Mouse (Mus musculus) left cerebral cortex, adult 9 months (tissue): ENCODE measurements around the gene Katnbl1.

Source experiments
- DNase-seq, 2 experiments: peaks; one replicate each; pipeline ENCODE4 v3.0.0; 2022; ENCODE audit warnings: low spot score in 2 of 2

Katnbl1 gene

DNA sequence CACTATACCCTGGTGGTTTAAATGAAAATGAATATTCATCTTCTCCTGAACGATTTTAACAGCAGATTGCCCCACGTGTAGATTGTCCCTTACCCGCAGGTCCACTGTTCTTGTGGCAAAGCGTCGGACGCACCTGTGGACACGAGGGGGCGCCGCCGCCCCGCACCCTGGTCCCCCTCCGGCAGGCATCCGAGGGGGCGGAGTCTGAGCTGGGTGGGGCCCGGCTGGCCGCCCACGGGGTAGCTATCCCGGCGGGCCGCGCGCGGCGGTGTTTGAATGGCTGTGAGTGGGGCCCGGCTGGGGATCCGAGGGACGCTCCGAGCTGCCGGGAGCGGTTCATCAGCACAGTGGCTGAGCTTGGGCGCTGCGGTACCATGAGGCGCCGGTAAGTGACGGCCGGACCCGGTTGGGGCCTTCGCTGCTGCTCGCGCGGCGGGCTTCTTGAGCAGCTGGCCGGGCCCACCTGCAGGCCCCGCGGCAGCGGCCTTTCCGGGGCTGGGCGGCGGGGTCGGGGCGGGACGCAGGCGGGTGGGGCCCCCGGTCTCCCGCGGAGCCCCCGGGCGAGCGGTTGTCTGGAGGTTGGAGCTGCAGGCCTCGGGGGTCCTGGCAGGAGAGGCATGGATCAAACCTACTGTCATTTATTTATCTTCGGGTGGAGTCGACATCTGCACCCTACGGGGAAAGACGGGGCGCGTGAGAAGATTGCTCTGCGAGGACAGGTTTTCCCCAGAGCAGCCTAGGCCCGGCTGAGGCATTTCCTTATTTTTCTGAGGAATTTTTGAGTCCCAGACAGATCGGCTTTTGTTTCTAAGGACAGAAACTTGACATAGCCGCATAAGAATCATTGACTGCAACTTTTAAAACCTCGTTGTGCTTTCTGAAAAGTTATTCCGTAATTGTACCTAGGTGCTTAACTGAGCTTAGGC, at the start of gene Katnbl1:
Gene Katnbl1 (plus strand): TSS at position 239 of the 926 bp plus-strand sequence.
- DNase-seq, result peak; percentile 65 to 86

- no peak for DNase-seq
These were observed 46.7 kb upstream of the Katnbl1 start for GRCm38 (mm10) chr2:112332051-112332898.

DNA sequence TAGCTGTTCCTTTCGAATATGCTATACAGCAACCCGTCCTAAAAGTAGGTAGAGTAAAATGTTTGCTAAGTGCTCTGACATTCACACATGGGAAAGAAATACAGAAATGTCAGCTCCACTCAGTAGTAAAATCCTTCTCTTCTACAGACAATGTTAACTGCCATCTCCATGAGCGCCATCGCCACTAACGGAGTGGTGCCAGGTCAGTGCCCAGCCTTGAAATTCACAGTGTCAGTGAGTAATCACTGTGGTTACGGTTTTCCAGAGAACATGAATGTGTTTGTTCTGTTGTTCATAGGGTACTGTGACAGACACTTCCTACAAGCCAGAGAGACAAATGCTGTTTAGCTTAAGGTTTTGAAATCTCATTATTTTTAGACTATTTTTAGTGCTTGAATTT, 41.8 kb upstream of the Katnbl1 start:
- no peak for DNase-seq

GRCm38 (mm10) chr2:112339736-112340135, 39.3 kb upstream of the Katnbl1 start:
- DNase-seq, result no peak

DNA sequence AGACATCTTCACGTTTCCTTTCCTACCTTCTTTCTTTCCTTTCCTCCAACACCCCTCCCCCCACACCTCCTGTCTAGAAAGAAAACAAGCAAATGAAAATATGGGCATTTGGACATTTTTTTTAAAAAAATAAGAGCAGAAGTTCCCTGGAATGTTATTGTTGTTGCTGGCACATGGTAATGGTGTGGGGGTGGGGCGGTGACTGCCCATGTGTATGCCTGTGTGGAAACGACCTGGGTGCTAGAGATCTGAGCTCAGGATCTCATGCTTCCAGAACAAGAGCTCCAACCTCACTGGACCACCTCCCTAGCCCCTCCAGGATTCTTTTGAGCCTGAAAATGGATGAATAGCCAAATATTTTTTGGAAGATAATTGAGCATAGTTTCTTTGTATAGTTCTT, 37.9 kb upstream of the Katnbl1 start:
- DNase-seq, result no peak

DNA sequence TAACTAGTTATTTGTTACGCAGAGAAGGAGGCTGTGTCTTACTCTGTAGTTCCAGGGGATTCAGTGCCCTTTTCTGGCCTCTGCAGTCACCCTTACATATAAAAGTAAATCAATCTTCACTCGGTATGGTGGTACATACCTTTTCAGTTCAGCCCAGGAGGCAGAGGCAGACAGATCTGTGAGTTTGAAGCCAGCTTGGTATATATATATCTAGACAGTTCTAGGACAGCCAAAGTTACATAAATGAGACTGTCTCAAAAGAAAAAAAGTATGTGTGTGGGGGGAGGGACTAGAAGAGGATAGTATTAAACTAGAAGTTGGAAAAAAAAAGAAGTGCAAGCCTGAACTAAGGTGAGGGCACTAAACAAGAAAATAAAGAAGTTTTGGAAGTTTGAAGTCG, 30.8 kb upstream of the Katnbl1 start:
- DNase-seq, result no peak

- no peak for DNase-seq
These were observed 25.1 kb upstream of the Katnbl1 start for GRCm38 (mm10) chr2:112353685-112354455.

GRCm38 (mm10) chr2:112359611-112360010, 19.4 kb upstream of the Katnbl1 start:
- DNase-seq, result no peak

DNA sequence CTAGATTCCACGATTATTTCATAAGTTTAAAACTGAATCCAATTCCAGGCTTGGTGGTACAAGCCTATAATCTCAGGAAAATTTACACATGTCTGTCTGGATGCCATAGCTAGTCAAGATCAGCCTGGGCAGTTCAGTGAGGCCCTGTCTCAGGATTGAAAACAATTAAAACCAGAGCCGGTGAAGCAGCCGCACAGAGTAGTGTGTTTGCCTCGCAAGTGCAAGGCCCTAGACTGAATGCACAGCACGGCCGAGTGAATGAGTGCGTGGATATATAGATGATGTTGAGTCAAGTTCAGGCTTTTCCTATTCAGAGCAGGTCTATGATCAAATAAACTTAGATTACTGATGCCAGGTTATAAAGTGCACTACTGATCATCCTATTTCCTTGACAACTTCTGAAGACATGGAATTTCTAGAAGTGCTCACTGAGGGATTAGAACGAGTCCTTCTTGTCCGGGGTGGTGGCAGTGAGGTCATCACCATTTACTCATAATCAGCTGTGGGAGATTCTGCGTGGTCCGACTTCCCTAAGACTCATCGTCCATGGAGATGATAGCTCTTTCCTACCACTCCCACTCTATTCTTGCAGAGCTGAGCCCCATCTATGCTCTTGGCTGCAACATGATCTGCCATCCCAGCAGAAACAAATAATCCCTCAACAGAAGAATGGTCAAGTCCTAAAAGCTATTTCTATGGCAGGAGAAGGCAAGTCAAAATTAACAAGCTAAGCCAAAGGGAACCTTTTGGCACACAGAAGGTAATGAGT, 18.8 kb upstream of the Katnbl1 start:
- DNase-seq, result no peak

- DNase-seq, result no peak
These were observed 18.2 kb upstream of the Katnbl1 start for GRCm38 (mm10) chr2:112360781-112361169.

DNA sequence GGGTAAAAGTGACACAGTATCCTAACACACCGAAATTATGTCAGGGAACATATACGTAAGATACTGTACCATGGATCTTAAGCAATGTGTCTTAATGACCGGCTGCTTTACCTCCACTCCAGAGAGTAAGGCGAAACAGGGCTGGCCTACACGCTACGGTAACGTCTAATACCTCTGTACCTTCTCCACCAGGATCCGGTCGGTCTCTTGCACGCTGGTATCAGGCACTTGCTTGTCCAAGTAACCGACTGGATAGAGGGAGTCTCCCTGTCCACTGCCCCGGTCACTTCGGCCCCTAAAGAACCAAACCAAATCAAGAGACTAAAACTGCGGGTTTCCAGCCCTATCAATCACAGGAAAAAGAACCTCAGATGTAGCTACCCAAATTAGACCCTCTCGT, 11.8 kb upstream of the Katnbl1 start:
- no peak for DNase-seq

GRCm38 (mm10) chr2:112367726-112368673, 11.0 kb upstream of the Katnbl1 start, which contains the start of gene Emc4:
Gene Emc4, minus strand, starts transcription at chr2:112368027.
- DNase-seq, result peak; percentile 69 to 92

DNA sequence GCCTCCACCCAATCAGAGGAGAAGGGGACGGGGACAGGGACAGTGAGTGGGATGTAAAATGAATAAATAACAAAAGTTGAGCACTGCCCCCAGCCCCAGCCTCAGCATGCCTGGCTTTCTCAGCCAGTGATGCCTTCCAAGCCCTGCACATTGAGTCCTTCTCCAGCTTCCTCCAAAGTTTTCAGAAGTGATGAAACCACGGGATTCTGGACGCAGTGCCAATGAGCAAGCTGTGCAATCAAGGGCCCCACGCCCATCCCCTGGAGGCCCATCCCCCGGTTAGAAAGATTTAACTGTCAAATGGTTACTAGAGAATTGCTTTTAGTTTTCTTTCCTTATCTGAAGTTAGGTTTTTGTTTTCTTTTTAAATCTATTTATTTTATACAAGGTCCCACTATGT, 9.1 kb upstream of the Katnbl1 start:
- no peak for DNase-seq

GRCm38 (mm10) chr2:112373141-112373540, 5.9 kb upstream of the Katnbl1 start:
- DNase-seq, result no peak

- no peak for DNase-seq
These were observed 4.4 kb upstream of the Katnbl1 start for GRCm38 (mm10) chr2:112374610-112375009.

- no peak for DNase-seq
These were observed 1.1 kb downstream of the Katnbl1 start for GRCm38 (mm10) chr2:112380131-112380530.

GRCm38 (mm10) chr2:112381219-112381618, 2.2 kb downstream of the Katnbl1 start:
- no peak for DNase-seq

DNA sequence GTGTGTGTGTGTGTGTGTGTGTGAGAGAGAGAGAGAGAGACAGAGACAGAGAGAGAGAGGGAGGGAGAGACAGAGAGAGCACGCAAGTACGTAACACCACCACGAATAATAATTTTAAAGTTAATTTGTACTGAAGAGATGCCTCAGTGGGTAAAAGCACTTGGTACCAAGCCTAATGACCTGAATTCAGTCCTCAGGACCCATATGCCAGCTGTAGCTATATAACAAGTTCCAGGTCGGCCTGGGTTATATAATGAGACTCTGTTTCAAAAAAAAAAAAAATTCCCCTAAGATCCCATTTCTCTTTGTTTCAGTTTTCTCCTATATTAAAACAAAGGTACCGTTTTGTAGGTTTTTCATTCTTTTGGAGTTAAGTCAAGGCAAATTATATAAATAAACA, 11.8 kb downstream of the Katnbl1 start:
- no peak for DNase-seq

- DNase-seq, result no peak
These were observed 12.5 kb downstream of the Katnbl1 start for GRCm38 (mm10) chr2:112391346-112392000.
